Mouse (Mus musculus) mature B cell (primary cell): ENCODE measurements around the gene Mib2.
"Not testable (repeated sequence)": the region's sequence is repeated elsewhere in the genome, so short reads cannot be mapped to it uniquely, and the experiment has no call there.

Experiments used
- in situ Hi-C: fragments of 300-500 bp; cut with MboI; formaldehyde crosslinking; loops from 2 replicates; pipeline ENCODE4 v1.14.3; 2019

Gene Mib2

GRCm38 (mm10) chr4:155668689-155669597 is at the start of gene Mib2:
TSS of gene Mib2 (minus strand) at chr4:155669198.
- in situ Hi-C loops, result no loop called here

GRCm38 (mm10) chr4:155710521-155711252 is 41.7 kb upstream of the Mib2 start:
- in situ Hi-C loops, result loop anchor here (10.0 kb wide), 1 partner anchor 54 kb away; the partner anchor contains the start of gene Atad3a

- in situ Hi-C loops, result no loop called here
Measured at GRCm38 (mm10) chr4:155708988-155709387, 40.0 kb upstream of the Mib2 start.

- in situ Hi-C loops, result no loop called here
Measured at GRCm38 (mm10) chr4:155708582-155708981, 39.6 kb upstream of the Mib2 start.

GRCm38 (mm10) chr4:155705592-155705929 is 36.6 kb upstream of the Mib2 start:
- in situ Hi-C loops, result no loop called here

- in situ Hi-C loops, result no loop called here
Measured at GRCm38 (mm10) chr4:155704721-155705591, 36.0 kb upstream of the Mib2 start, which contains the start of gene Ssu72. TSS of gene Ssu72 (plus strand) at chr4:155704800.

GRCm38 (mm10) chr4:155703425-155703929 is 34.5 kb upstream of the Mib2 start:
- in situ Hi-C loops, result no loop called here

GRCm38 (mm10) chr4:155700425-155700824 is 31.4 kb upstream of the Mib2 start:
- in situ Hi-C loops, result no loop called here

GRCm38 (mm10) chr4:155696261-155697255 is 27.6 kb upstream of the Mib2 start:
- in situ Hi-C loops, result no loop called here

- in situ Hi-C loops, result no loop called here
Measured at GRCm38 (mm10) chr4:155695531-155696062, 26.6 kb upstream of the Mib2 start.

- in situ Hi-C loops, result no loop called here
Measured at GRCm38 (mm10) chr4:155694482-155695401, 25.7 kb upstream of the Mib2 start.

GRCm38 (mm10) chr4:155694111-155694481 is 25.1 kb upstream of the Mib2 start, which contains the start of gene Fndc10:
TSS of gene Fndc10 (plus strand) at chr4:155694342.
- in situ Hi-C loops, result no loop called here

GRCm38 (mm10) chr4:155692421-155692820 is 23.4 kb upstream of the Mib2 start:
- in situ Hi-C loops, result no loop called here

GRCm38 (mm10) chr4:155690571-155691375 is 21.8 kb upstream of the Mib2 start:
- in situ Hi-C loops, result no loop called here

GRCm38 (mm10) chr4:155687764-155688163 is 18.8 kb upstream of the Mib2 start:
- in situ Hi-C loops, result not testable (repeated sequence)

- in situ Hi-C loops, result not testable (repeated sequence)
Measured at GRCm38 (mm10) chr4:155683670-155684277, 14.8 kb upstream of the Mib2 start.

GRCm38 (mm10) chr4:155675991-155676390 is 7.0 kb upstream of the Mib2 start:
- in situ Hi-C loops, result no loop called here

- in situ Hi-C loops, result no loop called here
Measured at GRCm38 (mm10) chr4:155672082-155672481, 3.1 kb upstream of the Mib2 start.
